Mouse (Mus musculus): Measurements from ENCODE around the gene Anp32a. TPM values are rescaled to one million over a fixed set of nuclear protein-coding genes. Genes with fewer than 3 reads are reported as not detected.

Gene Anp32a
- total RNA-seq, 1 experiment, result 96.0 TPM

GRCm38 (mm10) chr9:62381402-62381913 is 40.4 kb downstream of the Anp32a start:
- H3K4me3 ChIP-seq (ENCODE audit: insufficient read depth in 1 of 2, low read depth in 1 of 2, low read length in 2 of 2, poor library complexity in 1 of 2, severe bottlenecking in 1 of 2), result no peak overlapping the region
- in situ Hi-C loops (cut with MboI; ENCODE audit: low sequenced_read_pairs in 2 of 2, unreplicated experiment in 2 of 2), result no loop called here
- H3K9me3 ChIP-seq (ENCODE audit: control insufficient read depth, insufficient read depth, low read depth, low read length), result no peaks in the 10 kb centered on the region
- no peak overlapping the region for H3K9ac ChIP-seq (ENCODE audit: insufficient read depth, low read depth, low read length, poor library complexity, severe bottlenecking)
- H3K27ac ChIP-seq (ENCODE audit: insufficient read depth, low read depth, low read length, poor library complexity, severe bottlenecking), result no peak overlapping the region
- H3K4me1 ChIP-seq (ENCODE audit: control insufficient read depth in 2 of 2, insufficient read depth in 2 of 2, low read length in 2 of 2, poor library complexity in 1 of 2), result peaks cover 2 to 5% of the 10 kb centered on the region in 2 experiments; a peak in 2 of 4 replicates
- no peak for TF ChIP-seq MAFK (IDR thresholded peaks at IDR 0.05; ENCODE audit: insufficient read depth, low read depth, low read length)
- TF ChIP-seq CHD2 (IDR thresholded peaks at IDR 0.05; ENCODE audit: low read depth, low read length), result no peak
- TF ChIP-seq ZNF384 (IDR thresholded peaks at IDR 0.05; ENCODE audit: low read depth, low read length), result no peak
- no peak for TF ChIP-seq ZC3H11A (IDR thresholded peaks at IDR 0.05; ENCODE audit: borderline replicate concordance, low read depth, low read length)
- TF ChIP-seq HCFC1 (IDR thresholded peaks at IDR 0.05; ENCODE audit: borderline replicate concordance, insufficient read depth, low read length), result no peak
- peaks cover 17% of the 10 kb centered on the region for H3K36me3 ChIP-seq (ENCODE audit: control insufficient read depth, insufficient read depth, low read length, poor library complexity, severe bottlenecking)
- DNase-seq (ENCODE audit: low read depth, low spot score), result no peak

- in situ Hi-C loops (cut with MboI; ENCODE audit: low sequenced_read_pairs in 2 of 2, unreplicated experiment in 2 of 2), result no loop called here
- Histone ChIP-seq H3K4me3 (ENCODE audit: insufficient read depth in 1 of 2, low read depth in 1 of 2, low read length in 2 of 2, poor library complexity in 1 of 2, severe bottlenecking in 1 of 2) (no peak overlapping the region), H3K27ac (ENCODE audit: insufficient read depth, low read depth, low read length, poor library complexity, severe bottlenecking) (no peak overlapping the region), H3K9ac (ENCODE audit: insufficient read depth, low read depth, low read length, poor library complexity, severe bottlenecking) (no peak overlapping the region), H3K4me1 (ENCODE audit: control insufficient read depth in 2 of 2, insufficient read depth in 2 of 2, low read length in 2 of 2, poor library complexity in 1 of 2) (peaks cover 2 to 5% of the 10 kb centered on the region in 2 experiments; a peak in 2 of 4 replicates), H3K36me3 (ENCODE audit: control insufficient read depth, insufficient read depth, low read length, poor library complexity, severe bottlenecking) (peaks cover 9% of the 10 kb centered on the region), H3K9me3 (ENCODE audit: control insufficient read depth, insufficient read depth, low read depth, low read length) (no peaks in the 10 kb centered on the region)
- TF ChIP-seq HCFC1 (IDR thresholded peaks at IDR 0.05; ENCODE audit: borderline replicate concordance, insufficient read depth, low read length), result no peak
- TF ChIP-seq CHD2 (IDR thresholded peaks at IDR 0.05; ENCODE audit: low read depth, low read length), result no peak
- no peak for TF ChIP-seq ZNF384 (IDR thresholded peaks at IDR 0.05; ENCODE audit: low read depth, low read length)
- no peak for TF ChIP-seq MAFK (IDR thresholded peaks at IDR 0.05; ENCODE audit: insufficient read depth, low read depth, low read length)
- no peak for TF ChIP-seq ZC3H11A (IDR thresholded peaks at IDR 0.05; ENCODE audit: borderline replicate concordance, low read depth, low read length)
- no peak for DNase-seq (ENCODE audit: low read depth, low spot score)
These were observed 41.5 kb downstream of the Anp32a start for GRCm38 (mm10) chr9:62382519-62383084.

GRCm38 (mm10) chr9:62385062-62385461 is 44.0 kb downstream of the Anp32a start:
- peaks cover under 1% of the 10 kb centered on the region; the same call in 1 of the 2 replicates for H3K36me3 ChIP-seq (ENCODE audit: control insufficient read depth, insufficient read depth, low read length, poor library complexity, severe bottlenecking)
- no peak for TF ChIP-seq CHD2 (IDR thresholded peaks at IDR 0.05; ENCODE audit: low read depth, low read length)
- TF ChIP-seq MAFK (IDR thresholded peaks at IDR 0.05; ENCODE audit: insufficient read depth, low read depth, low read length), result no peak
- no peak for TF ChIP-seq ZNF384 (IDR thresholded peaks at IDR 0.05; ENCODE audit: low read depth, low read length)
- TF ChIP-seq ZC3H11A (IDR thresholded peaks at IDR 0.05; ENCODE audit: borderline replicate concordance, low read depth, low read length), result no peak
- TF ChIP-seq HCFC1 (IDR thresholded peaks at IDR 0.05; ENCODE audit: borderline replicate concordance, insufficient read depth, low read length), result no peak
- no peak for DNase-seq (ENCODE audit: low read depth, low spot score)
- H3K4me1 ChIP-seq (ENCODE audit: control insufficient read depth in 2 of 2, insufficient read depth in 2 of 2, low read length in 2 of 2, poor library complexity in 1 of 2), result peaks cover 2 to 5% of the 10 kb centered on the region in 2 experiments; a peak in 2 of 4 replicates
- no peak overlapping the region for H3K27ac ChIP-seq (ENCODE audit: insufficient read depth, low read depth, low read length, poor library complexity, severe bottlenecking)
- in situ Hi-C loops (cut with MboI; ENCODE audit: low sequenced_read_pairs in 2 of 2, unreplicated experiment in 2 of 2), result no loop called here
- no peak overlapping the region for H3K4me3 ChIP-seq (ENCODE audit: insufficient read depth in 1 of 2, low read depth in 1 of 2, low read length in 2 of 2, poor library complexity in 1 of 2, severe bottlenecking in 1 of 2)
- no peaks in the 10 kb centered on the region for H3K9me3 ChIP-seq (ENCODE audit: control insufficient read depth, insufficient read depth, low read depth, low read length)
- no peak overlapping the region for H3K9ac ChIP-seq (ENCODE audit: insufficient read depth, low read depth, low read length, poor library complexity, severe bottlenecking)

- DNase-seq (ENCODE audit: low read depth, low spot score), result no peak
- H3K4me3 ChIP-seq (ENCODE audit: insufficient read depth in 1 of 2, low read depth in 1 of 2, low read length in 2 of 2, poor library complexity in 1 of 2, severe bottlenecking in 1 of 2), result no peak overlapping the region
- no peak overlapping the region for H3K9ac ChIP-seq (ENCODE audit: insufficient read depth, low read depth, low read length, poor library complexity, severe bottlenecking)
- no peak for TF ChIP-seq MAFK (IDR thresholded peaks at IDR 0.05; ENCODE audit: insufficient read depth, low read depth, low read length)
- TF ChIP-seq ZC3H11A (IDR thresholded peaks at IDR 0.05; ENCODE audit: borderline replicate concordance, low read depth, low read length), result no peak
- TF ChIP-seq CHD2 (IDR thresholded peaks at IDR 0.05; ENCODE audit: low read depth, low read length), result no peak
- TF ChIP-seq HCFC1 (IDR thresholded peaks at IDR 0.05; ENCODE audit: borderline replicate concordance, insufficient read depth, low read length), result no peak
- no peak for TF ChIP-seq ZNF384 (IDR thresholded peaks at IDR 0.05; ENCODE audit: low read depth, low read length)
- H3K36me3 ChIP-seq (ENCODE audit: control insufficient read depth, insufficient read depth, low read length, poor library complexity, severe bottlenecking), result no peaks in the 10 kb centered on the region; the same call in 1 of the 2 replicates
- H3K9me3 ChIP-seq (ENCODE audit: control insufficient read depth, insufficient read depth, low read depth, low read length), result no peaks in the 10 kb centered on the region
- H3K4me1 ChIP-seq (ENCODE audit: control insufficient read depth in 2 of 2, insufficient read depth in 2 of 2, low read length in 2 of 2, poor library complexity in 1 of 2), result peaks cover 2% of the 10 kb centered on the region in 2 experiments; a peak in 2 of 4 replicates
- no peak overlapping the region for H3K27ac ChIP-seq (ENCODE audit: insufficient read depth, low read depth, low read length, poor library complexity, severe bottlenecking)
- in situ Hi-C loops (cut with MboI; ENCODE audit: low sequenced_read_pairs in 2 of 2, unreplicated experiment in 2 of 2), result no loop called here
These were observed 44.8 kb downstream of the Anp32a start for GRCm38 (mm10) chr9:62385727-62386518.

All from ES-E14 (cell line).